Mouse (Mus musculus) G1E (cell line): ENCODE data around the gene Sfn.

Experiments used
- CTCF ChIP-seq: IDR thresholded peaks from 2 replicates; pipeline ENCODE4 v1.5.1; 2012; ENCODE audit warnings: low read depth, low read length, inconsistent platforms, mixed read lengths
- GATA1 ChIP-seq: IDR thresholded peaks from 2 replicates; pipeline ENCODE4 v1.6.1; 2012; ENCODE audit warnings: borderline replicate concordance, low read length, inconsistent platforms, mixed read lengths

DNA sequence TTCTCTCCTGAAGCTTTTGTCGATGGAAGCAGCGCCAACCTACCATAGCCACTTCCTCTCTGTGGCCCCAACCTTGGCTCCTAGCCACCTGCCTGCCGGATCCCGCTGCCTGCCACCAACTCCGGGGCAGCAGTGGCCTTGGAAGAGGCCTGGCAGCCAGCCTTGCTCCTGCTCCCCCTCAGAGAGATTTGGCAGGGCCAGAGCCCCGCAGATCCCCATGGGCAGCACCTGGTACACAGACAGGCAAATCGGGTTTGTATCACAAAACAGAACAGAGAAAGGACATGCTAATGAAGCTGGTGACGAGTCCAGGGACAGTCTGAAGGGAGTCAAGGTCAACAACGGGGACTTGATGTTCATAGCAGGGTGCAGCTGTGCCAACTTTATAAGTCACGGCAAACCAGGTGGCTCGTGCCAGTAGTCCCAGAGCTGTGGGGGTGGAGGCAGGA is 38.8 kb downstream of the Sfn start:
- TF ChIP-seq CTCF (no peak), GATA1 (no peak)
